Mouse (Mus musculus): ENCODE results near the gene Thtpa. TPM values are rescaled to one million over a fixed set of nuclear protein-coding genes. Genes with fewer than 3 reads are reported as not detected.

Gene Thtpa
- total RNA-seq, 2 experiments from 2014 or later = 11.3 to 13.8 TPM

DNA sequence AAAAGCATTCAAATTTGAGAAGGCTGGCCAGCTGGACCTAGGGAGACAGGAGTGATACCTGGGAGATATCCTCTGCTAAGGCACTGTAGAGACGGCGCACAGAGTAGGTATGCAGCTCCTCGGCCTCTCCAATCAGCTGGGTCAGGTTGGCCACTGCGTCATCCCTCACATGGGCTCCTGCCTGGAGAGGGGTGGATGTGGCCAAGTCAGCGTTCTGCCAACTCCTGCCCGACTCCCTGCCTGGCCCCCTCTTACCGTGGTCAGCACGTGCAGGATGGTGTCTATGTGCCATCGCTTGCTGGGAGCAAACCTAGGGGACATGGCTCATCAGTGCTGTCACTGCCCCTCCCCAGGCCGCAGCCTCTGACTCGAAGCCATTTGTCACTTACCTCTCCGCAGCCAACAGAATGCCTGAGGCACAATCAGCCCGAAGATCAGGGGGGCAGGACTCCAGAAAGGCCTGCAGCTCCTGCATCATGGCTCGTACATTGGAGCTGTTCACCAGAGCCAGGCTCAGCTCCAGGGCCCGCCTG, 7.7 kb downstream of the Thtpa start:
- intact Hi-C loops (cut with DNase I) = loop anchor here (5.0 kb wide), 1 partner anchor 260 kb away; no protein-coding TSS in a partner anchor
- DNase-seq = no peak

DNA sequence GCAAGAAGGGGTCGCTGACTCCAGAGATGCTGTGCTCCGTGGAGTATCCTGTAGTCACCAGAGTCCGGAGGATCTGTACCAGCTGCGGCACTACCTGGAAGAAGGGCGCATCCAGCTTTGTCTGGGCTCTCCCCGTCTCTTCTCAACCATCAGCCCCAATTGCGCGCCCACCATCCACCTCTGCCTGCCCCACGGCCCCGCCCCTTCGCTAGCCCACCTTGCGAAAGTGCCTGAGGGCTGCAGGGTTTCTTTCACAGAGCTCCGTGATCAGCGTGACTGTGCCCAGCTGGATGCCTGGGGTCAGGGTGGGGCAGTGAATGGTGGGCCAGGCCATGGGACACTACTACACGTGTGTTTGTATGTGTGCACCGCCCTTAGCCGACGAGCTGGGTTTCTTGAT, 9.8 kb downstream of the Thtpa start:
- no peak for DNase-seq
- intact Hi-C loops (cut with DNase I) = loop anchor here (5.0 kb wide), 1 partner anchor 262 kb away; no protein-coding TSS in a partner anchor

DNA sequence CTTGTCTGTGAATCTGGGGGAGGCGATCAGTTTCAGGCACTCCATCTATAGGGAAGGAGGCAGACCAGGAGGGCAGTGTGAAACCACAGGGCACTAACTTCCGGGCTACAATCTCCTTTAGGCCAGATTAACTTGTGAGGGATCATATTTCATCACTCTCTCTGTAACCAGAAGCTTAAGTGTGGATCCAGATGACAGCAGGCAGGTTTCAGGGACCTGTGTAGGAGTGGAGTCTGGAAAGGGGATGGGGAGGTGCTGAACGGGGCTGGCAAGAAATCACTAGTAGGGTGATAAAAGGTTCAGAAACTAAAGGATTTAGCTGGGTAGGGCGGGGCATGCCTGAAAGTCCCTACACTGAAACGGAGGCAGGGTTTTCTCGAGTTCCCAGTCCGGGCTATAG, 10.8 kb downstream of the Thtpa start:
- intact Hi-C loops (cut with DNase I) = no loop called here
- no peak for DNase-seq

DNA sequence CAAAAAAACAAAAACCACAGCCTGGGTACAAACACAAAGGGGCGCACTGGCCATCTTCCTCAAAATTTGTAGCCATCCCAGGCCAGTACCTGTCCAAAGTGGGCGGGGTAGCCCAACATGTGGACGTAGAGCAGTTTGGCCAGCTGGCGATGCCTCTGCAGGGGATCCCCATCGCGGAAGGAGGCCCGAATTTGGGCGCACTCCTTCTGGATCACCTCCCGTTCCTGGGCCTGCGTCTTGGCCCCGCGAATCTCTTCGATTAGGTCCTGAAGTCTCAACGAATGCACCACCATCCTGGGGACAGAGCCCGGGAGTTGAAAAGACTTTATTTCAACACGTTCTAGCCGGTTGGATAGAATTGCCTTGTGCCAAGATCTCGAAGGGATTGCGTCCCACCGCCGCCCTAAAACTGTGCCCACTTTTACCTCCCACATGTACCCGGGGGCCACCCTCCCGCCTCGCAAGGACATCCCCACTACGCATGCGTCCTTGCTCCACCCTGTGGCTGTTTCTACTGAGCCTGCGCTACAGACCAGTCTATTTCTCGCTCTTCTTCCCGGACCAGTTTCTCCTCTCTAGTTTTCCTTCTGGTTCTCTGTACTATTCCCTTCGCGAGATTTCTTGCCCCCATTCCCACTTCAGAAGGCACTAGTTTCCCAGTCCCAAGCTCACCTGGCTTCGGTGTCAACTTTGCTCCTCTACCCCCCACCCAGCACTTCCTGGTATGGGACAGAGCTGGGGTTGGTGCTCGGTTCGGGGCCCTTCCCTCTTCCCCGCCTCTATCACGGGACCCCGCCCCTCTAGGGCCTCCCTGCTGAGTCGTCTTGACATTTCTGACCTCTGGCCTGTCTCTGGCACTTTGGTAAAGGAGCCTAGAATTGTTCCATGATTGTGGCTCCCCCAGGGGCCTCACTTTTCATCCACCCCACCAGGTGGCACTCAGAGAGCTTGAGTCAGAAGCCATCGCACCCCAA, 11.5 kb downstream of the Thtpa start, which contains the start of gene Ap1g2:
TSS of gene Ap1g2 (minus strand) at position 758 of the 974 bp plus-strand sequence.
- intact Hi-C loops (cut with DNase I) = no loop called here

DNA sequence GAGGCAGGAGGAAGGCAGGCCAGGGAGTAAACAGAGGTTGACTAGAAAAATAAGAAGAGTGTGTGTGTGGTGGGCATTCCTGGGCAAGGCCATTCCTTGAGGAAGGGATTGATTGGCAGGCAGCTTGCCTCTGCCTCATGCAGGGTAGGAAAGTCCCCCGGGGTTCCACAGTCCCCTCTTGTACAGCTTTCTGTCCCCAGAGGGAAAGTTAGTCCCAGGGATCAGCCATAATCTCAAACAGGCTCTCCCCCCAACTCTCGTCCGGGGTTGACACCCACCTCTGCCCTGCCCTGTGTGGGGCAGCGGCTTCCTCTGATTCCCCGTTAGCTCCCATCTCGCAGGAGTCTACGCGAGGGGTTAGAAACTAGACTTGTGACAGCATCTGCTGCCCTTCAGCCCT, 12.4 kb downstream of the Thtpa start:
- no peak for DNase-seq
- intact Hi-C loops (cut with DNase I) = no loop called here

More for the DNA sequence above, 11.5 kb downstream of the Thtpa start, which contains the start of gene Ap1g2:
- DNase-seq = peak; percentile 86

DNA sequence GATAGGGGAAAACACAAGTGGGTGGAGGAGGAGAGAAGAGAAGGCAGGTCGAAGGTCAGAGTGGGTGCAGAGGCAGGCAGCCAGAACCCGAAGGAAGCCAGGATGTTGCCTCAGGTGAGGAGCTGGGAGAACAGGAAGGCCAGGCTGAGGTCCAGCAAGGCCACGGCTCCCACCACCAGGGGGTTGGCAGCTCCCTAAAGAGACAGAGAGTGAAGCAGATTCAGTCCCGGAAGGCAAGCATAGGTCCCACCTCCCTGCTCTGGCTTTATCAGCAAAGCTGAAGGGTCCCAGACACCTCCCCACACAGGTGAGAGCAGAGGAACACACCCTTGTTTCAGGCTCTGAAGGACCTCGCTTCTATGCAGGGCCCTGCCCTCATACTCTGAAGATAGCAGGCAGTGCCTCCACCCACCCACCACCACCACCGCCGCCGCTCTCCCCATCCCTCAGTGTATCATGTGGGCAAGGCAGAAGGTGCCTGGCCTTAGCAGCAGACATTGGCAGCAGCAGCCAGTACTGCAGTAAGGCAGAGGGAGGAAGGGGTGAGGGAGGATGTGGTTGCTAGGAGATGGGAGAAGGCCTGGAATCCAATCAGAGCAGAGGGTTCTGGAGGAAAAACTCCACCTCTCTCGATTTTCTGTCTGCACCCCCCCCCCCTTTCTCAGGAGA, 13.8 kb downstream of the Thtpa start:
- intact Hi-C loops (cut with DNase I) = no loop called here
- DNase-seq = no peak

DNA sequence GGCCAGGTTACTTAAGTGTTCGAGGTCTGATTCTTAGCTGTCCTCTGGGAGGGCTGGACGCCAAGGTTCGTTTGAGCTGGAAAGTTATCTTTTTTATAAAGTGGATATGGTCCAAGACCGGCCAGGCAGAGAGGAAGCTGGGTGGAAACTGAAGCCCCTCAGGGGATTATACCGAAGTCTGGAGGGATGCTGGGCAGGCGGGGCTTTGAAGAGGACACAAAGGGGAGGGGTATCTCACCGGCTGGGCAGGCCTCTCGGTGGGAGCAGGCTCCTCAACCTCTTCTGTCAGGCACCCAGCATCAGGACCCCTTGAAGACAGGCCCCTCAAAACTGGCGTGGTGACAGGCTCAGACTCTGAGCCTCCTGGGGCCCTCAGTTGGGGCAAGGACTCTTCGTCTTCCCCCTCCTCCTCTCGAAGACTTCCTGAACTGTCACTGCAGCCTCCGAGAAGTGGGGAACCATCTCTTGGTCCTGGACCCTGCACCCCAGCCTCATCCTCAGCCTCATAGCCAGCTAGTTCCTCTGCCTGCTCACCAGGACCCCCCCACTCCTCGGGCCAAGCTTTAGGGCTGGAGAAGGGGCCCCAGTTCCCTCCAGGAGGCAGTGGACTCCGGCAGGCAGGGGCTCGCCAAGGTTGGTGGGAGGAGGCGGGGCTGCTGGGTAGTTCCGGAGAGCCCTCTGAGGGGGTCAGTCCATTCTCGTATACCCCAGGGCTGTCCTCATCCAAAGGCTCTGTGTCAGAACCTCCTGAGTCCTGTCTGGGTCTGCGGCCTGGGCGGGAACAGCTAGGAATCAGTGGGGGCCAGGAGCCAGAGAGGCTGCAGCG, 14.7 kb downstream of the Thtpa start:
- intact Hi-C loops (cut with DNase I) = no loop called here
- DNase-seq = no peak

DNA sequence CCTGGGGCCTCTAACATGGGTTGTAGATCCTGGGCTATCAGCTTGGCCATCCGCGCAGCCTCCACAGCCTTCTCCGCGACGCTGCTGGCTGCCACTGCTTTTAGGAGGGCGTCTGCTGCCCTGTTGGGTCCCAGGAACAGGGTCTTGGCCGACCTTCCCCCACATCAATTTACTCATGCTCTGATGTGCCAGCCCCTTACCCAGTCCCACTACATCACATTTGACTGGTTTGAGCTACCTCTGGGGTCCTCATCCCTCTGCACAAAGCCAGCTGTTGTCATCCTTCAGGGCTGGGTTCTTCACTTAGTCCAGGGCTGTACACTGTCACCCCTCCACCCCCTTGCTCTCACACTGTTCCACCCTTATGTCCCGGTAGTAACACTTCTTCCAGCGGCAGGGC, 15.5 kb downstream of the Thtpa start:
- no peak for DNase-seq
- intact Hi-C loops (cut with DNase I) = no loop called here

DNA sequence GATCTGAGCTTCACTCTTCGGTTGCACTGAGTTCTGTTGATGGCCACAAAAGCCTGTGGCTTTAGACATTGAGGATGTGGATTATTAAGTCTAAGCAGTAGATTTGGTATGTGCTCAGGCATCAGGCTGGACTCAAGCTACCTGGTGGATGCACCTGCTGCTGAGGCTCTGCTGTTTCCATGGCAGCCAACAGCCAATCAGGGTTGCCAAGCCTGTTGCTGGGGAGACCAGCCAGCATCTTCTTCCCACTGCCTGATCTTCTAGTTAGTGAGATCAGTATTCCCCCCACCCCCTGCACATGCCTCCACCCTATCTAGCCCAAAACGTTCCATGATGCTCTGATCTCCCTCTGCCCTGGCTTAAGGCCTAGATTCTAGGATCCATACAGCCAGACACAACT, 17.1 kb downstream of the Thtpa start:
- intact Hi-C loops (cut with DNase I) = no loop called here
- DNase-seq = no peak

DNA sequence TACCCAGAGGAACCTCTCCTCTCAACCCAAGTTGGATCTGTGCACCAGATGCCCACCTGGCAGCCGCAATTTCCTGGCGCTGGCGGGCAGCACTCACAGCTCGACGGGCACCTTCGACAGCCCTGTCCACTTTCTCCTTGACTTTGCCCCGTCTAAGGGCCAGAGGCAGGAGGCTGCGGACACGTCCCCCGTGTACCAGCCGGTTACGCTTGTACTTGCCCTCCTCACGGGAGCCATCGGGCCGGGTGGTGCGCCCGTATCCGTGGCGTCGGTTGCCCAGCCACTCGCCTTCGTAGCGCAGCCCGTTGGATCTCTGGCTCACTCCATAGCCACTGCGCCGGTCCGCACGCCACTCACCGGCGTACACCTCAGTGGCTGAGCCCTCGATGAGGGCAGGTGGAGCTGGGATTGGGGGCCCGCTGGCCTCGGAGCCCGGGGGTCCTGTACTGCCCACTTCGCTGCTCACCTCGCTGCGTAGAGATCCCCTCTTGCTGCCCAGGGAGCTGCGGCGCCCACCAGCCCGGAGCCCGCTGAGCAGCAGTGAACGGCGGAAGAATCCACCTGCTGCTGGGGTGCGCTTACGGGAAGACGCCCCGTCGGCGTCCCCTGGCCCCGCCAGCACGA, 18.9 kb downstream of the Thtpa start:
- intact Hi-C loops (cut with DNase I) = no loop called here
- DNase-seq = no peak

DNA sequence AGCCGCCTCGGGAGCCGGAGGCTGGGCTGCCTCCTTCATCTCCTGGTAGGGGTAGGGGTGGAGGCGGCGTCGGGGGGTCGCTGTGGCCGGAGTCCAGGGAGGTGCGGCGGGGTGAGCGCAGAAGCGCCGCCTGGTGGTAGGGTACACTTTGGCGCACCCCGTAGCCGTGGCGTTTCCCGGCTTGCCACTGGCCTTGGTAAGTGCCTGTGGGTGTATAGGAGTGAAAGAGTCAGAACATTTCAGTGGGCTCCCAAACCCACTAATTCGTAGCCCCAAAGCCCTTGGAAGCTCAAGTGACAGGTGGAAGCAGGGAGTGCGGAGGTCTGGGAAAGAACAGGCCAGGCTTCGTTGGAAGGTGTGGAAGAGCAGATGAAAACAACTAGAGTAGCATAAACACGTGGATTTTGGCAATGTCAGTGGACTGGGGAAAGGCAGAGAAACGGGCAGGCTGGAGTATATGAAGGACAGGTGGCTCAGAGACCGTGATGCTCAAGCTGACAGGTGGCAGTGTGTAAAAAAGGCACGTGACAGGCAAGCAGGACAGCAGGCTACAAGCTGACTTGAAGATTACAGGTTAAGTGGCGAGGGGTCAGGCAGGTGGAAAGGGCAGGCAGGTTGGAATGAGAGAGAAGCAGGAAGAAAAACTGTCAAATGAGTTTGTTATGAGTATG, 19.5 kb downstream of the Thtpa start:
- intact Hi-C loops (cut with DNase I) = no loop called here
- DNase-seq = no peak

DNA sequence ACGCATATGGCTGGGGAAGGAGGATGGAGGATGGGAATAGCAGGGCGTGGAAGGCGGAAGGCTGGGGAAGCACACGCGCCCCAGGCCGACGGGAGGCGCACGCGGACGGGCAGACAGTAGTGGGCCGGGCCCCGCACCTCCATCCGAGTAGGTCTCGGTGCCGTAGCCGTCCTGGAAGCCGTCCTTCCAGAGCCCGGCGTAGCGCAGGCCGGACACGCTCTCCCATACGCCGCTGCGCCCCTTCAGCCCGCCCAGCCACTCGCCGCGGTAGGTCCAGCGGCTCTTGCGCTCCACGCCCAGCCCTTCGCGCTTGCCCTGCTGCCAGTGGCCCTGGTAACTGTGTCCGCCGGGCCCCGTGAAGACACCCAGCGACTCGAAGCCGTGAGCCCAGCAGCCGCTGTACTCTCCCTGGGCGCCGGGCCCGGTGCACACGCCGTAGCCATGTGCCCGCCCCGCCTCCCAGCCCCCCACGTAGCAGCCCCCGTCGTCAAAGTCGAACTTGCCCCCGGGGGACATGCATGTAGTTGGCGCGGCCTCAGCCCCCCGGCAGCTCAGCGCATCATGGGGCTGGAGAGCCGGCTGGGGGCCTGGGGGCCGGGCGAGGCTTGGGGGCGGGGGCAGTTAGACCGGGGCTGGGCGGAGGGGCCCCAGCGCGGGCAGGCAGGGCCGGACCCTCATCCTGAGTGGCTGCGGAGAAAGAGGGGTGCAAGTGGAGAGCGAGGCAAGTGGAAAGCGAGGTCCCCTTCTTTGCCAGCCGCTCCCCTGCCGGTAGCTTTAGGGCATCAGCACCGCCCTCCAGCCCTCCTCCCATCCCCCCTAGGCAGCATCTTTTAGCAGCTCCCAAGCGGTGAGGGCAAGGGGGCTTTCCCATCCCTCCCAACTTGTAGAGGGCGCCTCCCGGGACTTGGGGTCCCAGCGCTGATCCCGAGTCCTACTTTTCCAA, 20.4 kb downstream of the Thtpa start:
- intact Hi-C loops (cut with DNase I) = no loop called here
- peak; percentile 53 to 62 for DNase-seq

DNA sequence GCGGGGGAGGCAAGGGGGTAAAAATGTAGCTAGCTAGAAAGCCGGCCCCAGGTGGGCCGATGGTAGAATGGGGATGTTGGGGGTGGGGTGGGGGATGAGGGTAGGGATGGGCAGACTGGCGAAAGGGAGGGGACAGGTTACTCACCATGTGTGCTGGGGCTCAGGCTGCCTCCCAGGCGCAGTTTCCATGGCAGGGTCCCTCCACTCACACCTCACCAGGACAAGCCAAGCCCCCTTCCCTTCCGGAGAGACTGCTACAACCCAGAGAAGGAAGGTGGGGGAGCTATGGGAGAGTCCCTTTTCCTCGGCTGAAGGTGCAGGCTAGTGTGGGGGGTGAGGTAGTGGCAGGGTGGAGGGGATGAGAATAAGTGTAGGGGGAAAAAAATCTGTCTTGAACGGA, 21.3 kb downstream of the Thtpa start:
- intact Hi-C loops (cut with DNase I) = no loop called here
- DNase-seq = no peak

DNA sequence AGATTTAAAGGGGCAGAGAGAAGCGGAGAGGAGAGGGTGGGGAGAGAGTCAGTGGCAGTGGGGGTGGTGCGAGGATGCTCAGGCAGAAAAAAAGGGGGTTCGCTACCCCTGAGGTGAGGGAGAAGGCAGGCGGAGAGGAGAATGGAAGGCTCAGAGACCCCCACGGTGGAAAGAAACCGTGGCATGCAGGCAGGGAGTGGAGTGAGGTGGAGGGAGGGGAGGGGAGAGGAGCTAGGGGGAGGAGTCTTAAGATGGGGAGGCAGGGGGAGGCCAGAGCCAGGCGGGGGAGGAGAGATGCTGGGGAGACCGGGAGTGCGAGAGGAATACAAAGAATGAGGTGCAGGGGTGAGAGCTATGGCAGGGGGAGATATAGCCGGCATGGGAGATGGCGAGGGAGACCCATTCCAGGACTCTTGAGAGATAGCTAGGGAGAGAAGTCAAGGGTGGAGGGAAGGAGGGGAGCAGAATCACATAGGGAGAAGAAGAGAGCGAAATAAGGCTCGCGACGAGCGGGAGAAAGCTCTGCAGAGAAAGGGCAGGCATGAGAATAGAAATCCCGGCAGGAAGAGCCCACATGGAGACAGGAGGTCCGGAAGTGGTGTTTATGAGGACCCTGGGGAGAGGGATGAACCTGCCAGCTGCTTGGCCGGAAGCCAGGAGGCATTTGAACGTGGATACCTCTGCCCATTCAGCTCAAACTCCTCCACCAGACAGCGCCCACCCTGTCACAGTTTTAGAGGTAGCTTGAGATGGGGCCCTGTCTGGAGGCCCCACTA, 22.0 kb downstream of the Thtpa start, which contains the start of gene Jph4:
TSS of gene Jph4 (minus strand) at position 511 of the 776 bp plus-strand sequence.
- intact Hi-C loops (cut with DNase I) = no loop called here
- no peak for DNase-seq

DNA sequence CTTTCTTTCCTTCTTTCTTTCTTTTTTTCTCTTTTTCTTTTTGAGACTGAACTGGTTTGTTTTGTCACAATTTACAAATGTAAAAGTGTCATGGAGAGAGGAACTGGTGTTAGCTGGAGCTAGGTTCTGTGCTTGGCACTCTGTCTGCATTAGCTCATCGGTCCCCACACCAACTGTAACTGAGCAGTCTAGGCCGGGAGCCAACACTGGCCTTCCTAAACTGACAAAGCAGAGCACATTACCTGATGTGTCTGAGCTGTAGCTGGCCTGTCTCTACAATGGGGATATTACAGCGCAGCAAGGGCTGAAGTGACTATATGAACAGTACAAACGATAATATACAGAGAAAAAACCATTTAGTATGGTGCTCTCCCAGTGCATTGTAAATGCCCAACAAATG, 24.3 kb downstream of the Thtpa start:
- intact Hi-C loops (cut with DNase I) = no loop called here
- peak in 1 of 2 experiments; percentile 52 for DNase-seq

DNA sequence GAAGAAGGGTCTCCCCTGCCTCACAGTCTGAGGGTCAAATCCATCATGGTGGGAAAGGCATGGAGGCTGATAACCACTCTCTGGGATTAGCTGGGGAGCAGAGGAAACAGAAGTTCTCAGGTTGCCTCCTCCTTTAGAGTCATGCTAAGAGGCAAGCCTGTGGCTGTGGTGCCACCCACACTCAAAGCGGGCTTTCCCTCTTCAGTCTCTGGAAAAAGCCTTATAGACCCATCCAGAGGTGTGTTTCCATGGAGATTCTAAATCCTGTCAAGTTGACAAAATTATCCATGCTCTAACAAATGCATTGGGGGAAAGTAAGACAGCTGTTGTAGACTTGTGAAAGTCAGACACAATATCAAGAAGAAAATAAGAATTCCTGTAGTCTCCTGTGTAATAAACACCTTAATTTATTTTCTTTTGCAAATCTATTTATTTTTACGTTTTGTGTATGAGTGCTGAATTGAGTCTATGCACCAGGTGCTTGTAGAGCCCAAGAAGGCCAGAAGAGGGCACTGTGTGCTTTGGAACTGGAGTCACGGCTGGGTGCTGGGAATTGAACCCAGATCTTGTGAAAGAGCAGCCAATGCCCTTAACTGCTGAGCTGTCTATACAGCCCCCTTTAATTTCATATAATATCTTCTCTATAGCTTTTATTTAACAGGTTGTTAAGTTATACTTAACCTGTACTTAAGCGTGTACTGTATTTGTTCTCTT, 25.0 kb downstream of the Thtpa start:
- DNase-seq = no peak
- intact Hi-C loops (cut with DNase I) = loop anchor here (5.0 kb wide), 1 partner anchor 318 kb away; no protein-coding TSS in a partner anchor

DNA sequence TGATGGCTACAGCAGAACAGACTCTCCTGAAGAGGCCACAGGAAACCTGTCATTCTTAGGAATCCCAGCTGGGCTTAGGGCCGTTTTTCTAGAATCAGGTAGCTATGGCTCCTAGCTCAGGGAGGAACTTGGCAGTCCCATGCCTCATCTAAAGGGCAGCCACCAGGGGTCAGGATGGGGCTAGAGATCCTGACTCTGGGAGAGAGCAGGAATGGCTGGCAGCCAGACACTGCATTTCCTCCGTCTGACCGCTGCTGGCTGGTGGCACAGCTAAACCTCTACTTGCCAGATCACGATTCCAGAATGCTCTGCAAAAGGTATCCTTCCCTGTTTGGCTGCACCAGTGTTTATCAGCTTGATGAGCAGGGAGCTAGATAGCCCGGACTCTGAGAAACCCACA, 27.4 kb downstream of the Thtpa start:
- DNase-seq = peak; percentile 86 to 88

More for the DNA sequence above, 27.4 kb downstream of the Thtpa start:
- intact Hi-C loops (cut with DNase I) = loop anchor here (1.0 to 5.0 kb wide), 2 partner anchors 39 to 315 kb away; no protein-coding TSS in a partner anchor

Data from heart, postnatal 10 days (tissue).